Mouse (Mus musculus): Measurements from ENCODE around the gene Arhgap45. TPM values are rescaled to one million over a fixed set of nuclear protein-coding genes. Genes with fewer than 3 reads are reported as not detected.

The Arhgap45 gene
- total RNA-seq, 1 experiment from 2014 or later = 4.3 TPM

GRCm38 (mm10) chr10:80055891-80056290 is 39.4 kb downstream of the Arhgap45 start:
- DNase-seq = no peak

GRCm38 (mm10) chr10:80056506-80056905 is 40.1 kb downstream of the Arhgap45 start:
- no peak for DNase-seq

GRCm38 (mm10) chr10:80056976-80057682 is 40.7 kb downstream of the Arhgap45 start:
- DNase-seq = no peak

GRCm38 (mm10) chr10:80057683-80058326 is 41.4 kb downstream of the Arhgap45 start:
- no peak for DNase-seq

GRCm38 (mm10) chr10:80063104-80063503 is 46.7 kb downstream of the Arhgap45 start:
- peak; percentile 58 for DNase-seq

- no peak for DNase-seq
These were observed 47.6 kb downstream of the Arhgap45 start for GRCm38 (mm10) chr10:80063877-80064650.

GRCm38 (mm10) chr10:80069251-80069650 is 52.8 kb downstream of the Arhgap45 start:
- no peak for DNase-seq

GRCm38 (mm10) chr10:80069948-80070450 is 53.5 kb downstream of the Arhgap45 start:
- DNase-seq = no peak

GRCm38 (mm10) chr10:80070837-80071515 is 54.5 kb downstream of the Arhgap45 start:
- peak; percentile 95 for DNase-seq

- no peak for DNase-seq
These were observed 55.1 kb downstream of the Arhgap45 start for GRCm38 (mm10) chr10:80071516-80071900.

GRCm38 (mm10) chr10:80072623-80073489 is 56.4 kb downstream of the Arhgap45 start:
- no peak for DNase-seq

- DNase-seq = peak; percentile 78
These were observed 58.6 kb downstream of the Arhgap45 start for GRCm38 (mm10) chr10:80074813-80075601.

- no peak for DNase-seq
These were observed 59.5 kb downstream of the Arhgap45 start for GRCm38 (mm10) chr10:80075924-80076323.

GRCm38 (mm10) chr10:80076386-80076785 is 59.9 kb downstream of the Arhgap45 start:
- no peak for DNase-seq

- DNase-seq = no peak
These were observed 60.9 kb downstream of the Arhgap45 start for GRCm38 (mm10) chr10:80077312-80077711.

- no peak for DNase-seq
These were observed 61.9 kb downstream of the Arhgap45 start for GRCm38 (mm10) chr10:80078366-80078765.

- no peak for DNase-seq
These were observed 64.1 kb downstream of the Arhgap45 start for GRCm38 (mm10) chr10:80080396-80081070.

Measured in adrenal gland, postnatal 25 days (tissue).